Mouse (Mus musculus) spleen, postnatal 4 days (tissue): ENCODE measurements at regions not wholly inside any gene's neighbourhood (a gene's known extent, or its start where the extent isn't known, plus 50 kb on each side); places are given as distances from the start of the nearest gene placed in this dataset.
"Not testable (repeated sequence)": the region's sequence is repeated elsewhere in the genome, so short reads cannot be mapped to it uniquely, and the experiment has no call there.

Experiments
- DNase-seq, 2 experiments: peaks; one replicate each; pipeline ENCODE4 v3.0.0; 2022; ENCODE audit warnings: low spot score in 2 of 2

- DNase-seq = no peak
Measured at GRCm38 (mm10) chr2:166475624-166476023, 238.0 kb downstream of the Prex1 start.

- no peak for DNase-seq
Measured at GRCm38 (mm10) chr2:166474601-166475000, 239.0 kb downstream of the Prex1 start.

- no peak for DNase-seq
Measured at GRCm38 (mm10) chr2:166471257-166471753, 242.3 kb downstream of the Prex1 start.

GRCm38 (mm10) chr2:166469046-166469593 is 244.5 kb downstream of the Prex1 start:
- no peak for DNase-seq

GRCm38 (mm10) chr2:166467137-166467536 is 246.5 kb downstream of the Prex1 start:
- no peak for DNase-seq

- DNase-seq = no peak
Measured at GRCm38 (mm10) chr2:166465531-166465930, 248.1 kb downstream of the Prex1 start.

GRCm38 (mm10) chr2:166463539-166463938 is 250.1 kb downstream of the Prex1 start:
- no peak for DNase-seq

GRCm38 (mm10) chr2:166461956-166462355 is 251.7 kb downstream of the Prex1 start:
- no peak for DNase-seq

GRCm38 (mm10) chr2:166461103-166461502 is 252.5 kb downstream of the Prex1 start:
- DNase-seq = no peak

- DNase-seq = no peak
Measured at GRCm38 (mm10) chr2:166459955-166460354, 253.7 kb downstream of the Prex1 start.

GRCm38 (mm10) chr2:166458953-166459352 is 254.7 kb downstream of the Prex1 start:
- DNase-seq = peak in 1 of 2 experiments; percentile 17

GRCm38 (mm10) chr2:166457381-166458172 is 256.1 kb downstream of the Prex1 start:
- DNase-seq = no peak

- DNase-seq = not testable (repeated sequence)
Measured at GRCm38 (mm10) chr2:166454160-166454888, 259.3 kb downstream of the Prex1 start.

GRCm38 (mm10) chr2:166450964-166451363 is 262.7 kb downstream of the Prex1 start:
- no peak for DNase-seq

- no peak for DNase-seq
Measured at GRCm38 (mm10) chr2:166450380-166450779, 263.3 kb downstream of the Prex1 start.

GRCm38 (mm10) chr2:166448724-166449123 is 264.9 kb downstream of the Prex1 start:
- DNase-seq = no peak

GRCm38 (mm10) chr2:166448161-166448560 is 265.5 kb downstream of the Prex1 start:
- no peak for DNase-seq

- DNase-seq = peak in 1 of 2 experiments; percentile 32
Measured at GRCm38 (mm10) chr2:166446536-166446935, 267.1 kb downstream of the Prex1 start.

- not testable (repeated sequence) for DNase-seq
Measured at GRCm38 (mm10) chr2:166445824-166446223, 267.8 kb downstream of the Prex1 start.

GRCm38 (mm10) chr2:166442997-166443396 is 270.6 kb downstream of the Prex1 start:
- DNase-seq = no peak

GRCm38 (mm10) chr2:166439847-166440775 is 273.5 kb downstream of the Prex1 start:
- no peak for DNase-seq
